Mouse (Mus musculus) T-cell, adult 2 months (primary cell): ENCODE measurements around the gene Olfr282.
A peak's percentile ranks its signal among the peaks of the same experiment; 100 is the strongest.
"Not testable (repeated sequence)": the region's sequence is repeated elsewhere in the genome, so short reads cannot be mapped to it uniquely, and the experiment has no call there.

ENCODE experiments used
- DNase-seq: peaks from one replicate; pipeline ENCODE4 v3.0.0; 2022; ENCODE audit warnings: low spot score

The Olfr282 gene

DNA sequence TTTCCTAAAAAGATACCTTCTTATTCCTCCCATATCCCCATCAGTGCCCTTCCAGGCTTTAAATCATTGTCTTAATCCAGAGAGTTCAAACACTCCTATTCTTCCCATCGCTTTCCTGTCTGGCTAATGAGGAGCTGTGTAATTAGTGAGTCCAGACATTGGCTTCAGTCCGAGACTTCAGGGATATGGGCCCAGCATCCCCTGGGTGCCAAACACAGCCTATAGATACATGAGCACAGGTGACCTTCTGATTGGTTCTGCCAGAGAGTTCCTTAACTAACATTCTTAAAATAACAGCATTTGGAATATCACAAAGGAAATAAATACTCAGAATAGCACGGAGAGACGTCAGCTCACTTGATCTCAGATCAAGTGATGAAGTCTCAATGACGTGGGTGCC is at the start of gene Olfr282:
Gene Olfr282, plus strand, starts transcription at position 301 of the 400 bp plus-strand sequence.
- not testable (repeated sequence) for DNase-seq

DNA sequence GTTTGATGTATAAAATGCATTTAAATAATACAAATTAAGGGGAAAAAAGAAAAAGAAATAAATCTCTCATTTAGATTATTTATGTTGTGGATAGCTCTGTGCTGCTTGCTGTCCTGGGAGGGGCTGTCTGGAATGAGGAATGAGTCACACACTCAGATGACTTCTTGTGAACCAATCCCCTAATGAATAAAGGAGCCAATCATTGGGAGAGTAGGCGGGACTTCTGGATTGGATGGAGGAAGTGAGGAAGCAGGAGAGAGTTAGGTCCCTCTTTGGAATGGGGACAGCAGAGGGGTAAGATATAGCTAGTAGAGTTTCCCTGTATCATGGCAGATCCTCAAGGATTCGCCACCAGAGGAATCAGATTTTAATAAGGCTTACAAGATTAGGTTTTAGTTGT is 43.4 kb upstream of the Olfr282 start:
- no peak for DNase-seq

DNA sequence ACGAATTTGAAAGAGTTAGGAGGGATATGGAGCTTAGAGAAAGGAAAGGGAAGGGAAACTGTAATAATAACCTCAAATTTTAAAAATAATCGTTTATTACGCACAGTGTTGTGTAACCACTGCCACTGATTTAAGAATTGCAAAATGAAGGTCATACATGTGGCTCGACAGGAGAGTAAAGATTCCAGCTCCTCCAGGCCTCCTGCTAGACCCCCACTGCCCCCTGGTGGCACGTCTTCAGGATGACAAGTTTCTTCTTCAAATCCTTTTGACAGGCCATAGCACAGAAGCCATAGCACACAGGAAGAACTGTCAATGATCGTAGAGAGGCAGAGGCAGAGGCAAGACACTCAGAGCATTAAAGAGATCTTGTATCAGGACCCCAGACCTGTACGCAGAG is 41.2 kb upstream of the Olfr282 start:
- DNase-seq, result peak; percentile 2

DNA sequence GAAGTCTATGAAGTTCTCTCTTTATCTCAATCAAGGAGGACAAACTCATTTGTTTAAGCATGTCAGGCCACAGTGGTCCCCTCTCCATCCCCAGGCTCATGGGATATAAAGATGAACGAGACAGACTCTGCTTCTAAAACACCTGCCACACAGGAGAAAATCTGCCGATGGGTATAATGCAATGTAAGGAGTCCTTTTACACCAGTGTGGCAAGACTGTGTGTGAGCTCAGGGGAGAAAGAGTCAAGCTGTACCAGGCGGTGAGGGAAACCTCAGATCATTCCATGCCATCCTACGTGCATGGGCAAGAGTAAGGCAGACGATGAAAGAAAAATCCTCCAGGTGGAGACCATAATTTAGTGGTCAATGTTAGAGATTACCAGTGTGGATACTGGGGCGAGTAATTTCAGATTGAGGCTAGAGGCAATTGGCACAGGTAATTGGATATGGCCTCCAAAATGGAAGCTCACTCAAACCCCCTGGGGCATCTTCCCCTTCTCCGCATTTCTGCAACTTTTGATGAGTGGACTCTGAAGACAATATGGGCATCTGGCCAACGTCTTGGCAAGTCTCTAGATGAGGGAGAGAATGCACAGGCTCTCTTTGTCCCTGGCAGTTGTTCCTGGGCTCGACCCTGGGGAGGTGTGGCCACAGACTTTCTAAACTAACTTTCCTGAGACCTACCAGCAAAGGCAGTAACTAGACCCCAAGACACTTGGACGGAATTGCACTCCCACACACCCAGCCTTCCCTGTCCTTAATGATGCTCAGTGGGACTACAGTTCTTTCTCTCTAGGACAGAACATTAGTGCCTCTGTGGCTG is 39.7 kb upstream of the Olfr282 start:
- DNase-seq, result no peak

DNA sequence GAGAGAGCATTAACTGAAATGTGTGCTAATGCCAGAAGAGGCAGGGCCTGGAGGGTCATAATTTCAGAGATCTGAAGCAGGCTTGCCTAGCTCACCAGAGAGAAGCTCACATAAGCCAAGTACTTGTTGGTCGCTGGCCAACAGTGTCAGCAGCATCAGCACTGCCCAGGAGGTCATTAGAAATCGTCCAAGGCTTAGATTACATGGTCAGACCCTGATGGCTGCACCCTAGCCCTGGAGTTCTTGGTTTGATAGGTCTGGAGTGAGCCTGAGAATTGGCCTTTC is 39.2 kb upstream of the Olfr282 start:
- DNase-seq, result no peak

DNA sequence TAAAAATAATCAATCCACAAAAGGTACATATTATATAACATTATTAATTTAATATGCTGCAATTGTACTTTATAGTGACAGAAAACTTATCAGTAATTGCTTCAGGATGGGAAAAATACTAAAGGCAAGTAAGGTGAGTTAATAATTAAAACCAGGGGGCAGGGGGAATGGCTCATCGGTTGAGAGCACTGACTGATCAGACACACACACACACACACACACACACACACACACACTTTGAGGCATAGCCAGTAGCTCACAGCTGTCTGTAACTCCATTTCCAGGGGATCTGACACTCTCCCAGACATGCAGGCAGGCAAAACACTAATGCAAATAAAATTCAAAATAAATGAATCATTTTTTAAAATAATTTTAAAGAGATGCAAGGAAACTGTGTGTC is 33.9 kb upstream of the Olfr282 start:
- no peak for DNase-seq

DNA sequence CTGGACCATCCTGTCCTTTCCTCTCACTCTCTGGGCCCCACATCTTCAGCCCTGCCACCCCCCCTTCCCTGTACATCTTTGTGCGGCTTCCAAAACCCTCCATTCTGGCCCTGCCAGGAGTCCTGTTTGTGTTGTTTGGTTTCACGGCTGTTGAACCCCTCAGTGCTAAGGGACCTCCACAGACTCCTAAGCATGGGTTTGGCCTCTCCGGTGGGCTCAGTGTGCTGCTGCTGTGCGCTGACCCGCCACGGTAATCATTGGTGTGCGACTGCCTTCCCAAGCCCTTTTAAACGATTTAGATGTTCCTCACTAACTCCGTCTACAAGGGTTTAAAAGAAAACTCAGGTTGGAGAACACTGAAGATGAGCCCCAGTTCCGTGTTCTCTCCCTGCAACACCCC is 28.7 kb upstream of the Olfr282 start:
- DNase-seq, result no peak

DNA sequence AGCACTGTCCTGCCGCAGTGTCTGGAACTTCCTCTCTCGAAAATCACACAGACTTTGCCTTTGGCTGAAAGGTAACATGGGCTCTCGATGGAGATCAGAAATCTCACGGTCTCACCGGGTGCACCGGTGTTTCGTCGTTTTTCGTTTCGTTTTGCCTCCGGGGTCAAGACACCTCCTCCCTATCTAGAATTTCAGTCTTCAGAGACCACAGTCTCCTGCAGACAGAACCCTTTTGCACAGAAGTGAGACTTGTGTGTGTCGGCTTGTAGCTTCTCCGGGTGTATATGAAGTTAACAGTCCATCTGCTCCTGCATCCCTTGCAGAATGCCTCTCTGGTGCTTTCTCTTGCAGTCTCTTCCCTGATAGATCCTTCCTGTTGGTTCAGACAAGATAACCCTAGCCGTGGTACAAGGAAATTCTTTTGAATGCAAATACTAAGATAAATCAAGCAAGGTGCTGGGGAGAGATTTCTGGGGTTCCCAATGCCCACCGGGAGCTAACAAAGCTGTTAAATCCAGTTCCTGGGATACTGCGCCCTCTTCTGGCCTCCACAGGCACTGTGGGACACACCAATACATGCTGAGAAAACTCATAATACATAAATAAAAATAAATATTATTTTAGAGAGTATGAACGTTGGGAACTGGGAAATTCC is 22.5 kb upstream of the Olfr282 start:
- DNase-seq, result no peak

DNA sequence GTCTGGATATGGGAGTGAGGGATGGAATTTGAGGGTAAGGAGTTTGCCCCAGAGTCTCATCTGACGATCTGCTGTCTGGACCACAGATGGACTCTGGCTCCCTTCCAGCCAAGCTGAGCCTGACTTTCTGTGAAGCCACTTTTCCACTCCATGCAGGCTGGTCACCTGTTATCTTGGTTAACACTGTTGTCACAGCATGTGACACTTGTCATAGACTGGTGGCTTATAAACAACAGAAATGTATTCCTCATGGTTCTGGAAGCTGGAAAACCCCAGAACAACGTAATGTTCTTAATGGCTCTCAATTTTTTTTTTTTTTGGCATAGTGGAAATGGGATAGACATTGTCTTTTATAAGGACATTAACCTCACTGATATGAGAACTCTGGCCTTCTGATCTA is 21.4 kb upstream of the Olfr282 start:
- DNase-seq, result no peak

DNA sequence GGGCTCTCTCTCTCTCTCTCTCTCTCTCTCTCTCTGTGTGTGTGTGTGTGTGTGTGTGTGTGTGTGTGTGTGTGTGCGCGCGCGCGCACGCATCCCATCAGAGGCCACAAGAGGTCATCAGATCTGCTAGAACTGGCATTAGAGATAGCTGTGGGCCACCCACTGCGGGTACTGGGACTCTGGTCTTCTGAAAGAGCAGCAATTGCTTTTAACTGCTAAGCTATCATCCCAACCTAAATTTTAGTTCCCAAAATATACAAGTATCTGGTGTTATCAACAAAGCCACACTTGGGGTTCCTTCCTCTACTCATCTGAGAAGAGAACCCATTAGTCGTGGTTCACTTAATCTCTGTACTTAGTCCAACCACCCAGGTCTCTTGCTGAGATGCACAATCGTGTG is 20.8 kb upstream of the Olfr282 start:
- DNase-seq, result no peak

DNA sequence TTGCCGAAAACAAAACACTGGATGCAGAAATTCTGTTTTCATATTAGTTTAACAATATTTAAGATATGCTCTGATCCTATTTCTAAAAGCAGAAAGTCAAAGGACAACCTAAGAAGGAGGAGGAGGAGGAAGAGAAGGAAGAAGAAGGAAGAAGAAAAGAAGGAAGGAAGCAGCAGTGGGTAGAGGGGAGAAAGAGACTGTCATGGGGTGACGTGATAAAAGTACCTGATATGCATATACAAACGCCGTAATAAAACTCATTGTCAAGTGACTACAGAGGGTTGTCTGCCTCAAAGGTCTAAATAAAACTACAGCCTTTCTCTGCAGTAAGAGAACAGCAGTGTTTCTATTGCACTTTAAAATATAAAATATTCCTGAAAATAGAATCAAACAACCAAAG is 15.0 kb upstream of the Olfr282 start:
- DNase-seq, result no peak

DNA sequence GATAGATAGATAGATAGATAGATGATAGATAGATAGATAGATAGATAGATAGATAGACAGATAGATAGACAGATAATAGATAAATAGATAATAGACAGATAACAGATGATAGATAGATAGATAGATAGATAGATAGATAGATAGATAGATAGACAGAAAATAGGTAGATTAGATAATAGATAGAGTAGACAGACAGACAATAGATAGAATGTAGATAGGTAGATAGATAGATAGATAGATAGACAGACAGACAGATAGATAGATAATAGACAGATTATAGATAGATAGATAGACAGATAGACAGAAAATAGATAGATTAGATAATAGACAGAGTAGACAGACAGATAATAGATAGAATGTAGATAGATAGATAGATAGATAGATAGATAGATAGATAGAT is 14.2 kb upstream of the Olfr282 start:
- not testable (repeated sequence) for DNase-seq

DNA sequence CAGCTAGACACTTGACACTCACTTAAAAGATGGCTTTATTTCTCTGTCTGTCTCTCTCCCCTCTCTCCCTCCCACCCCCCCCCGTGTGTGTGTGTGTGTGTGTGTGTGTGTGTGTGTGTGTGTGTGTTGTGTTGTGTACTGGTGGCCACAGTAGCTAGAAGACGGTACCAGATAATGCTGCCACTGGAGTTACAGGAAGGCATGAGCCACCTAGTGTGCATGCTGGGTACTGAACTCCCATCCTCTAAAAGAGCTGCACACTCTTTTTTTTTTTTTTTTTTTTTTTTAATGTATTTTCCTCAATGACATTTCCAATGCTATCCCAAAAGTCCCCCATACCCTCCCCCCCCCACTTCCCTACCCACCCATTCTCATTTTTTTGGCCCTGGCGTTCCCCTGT is 13.7 kb upstream of the Olfr282 start:
- not testable (repeated sequence) for DNase-seq

DNA sequence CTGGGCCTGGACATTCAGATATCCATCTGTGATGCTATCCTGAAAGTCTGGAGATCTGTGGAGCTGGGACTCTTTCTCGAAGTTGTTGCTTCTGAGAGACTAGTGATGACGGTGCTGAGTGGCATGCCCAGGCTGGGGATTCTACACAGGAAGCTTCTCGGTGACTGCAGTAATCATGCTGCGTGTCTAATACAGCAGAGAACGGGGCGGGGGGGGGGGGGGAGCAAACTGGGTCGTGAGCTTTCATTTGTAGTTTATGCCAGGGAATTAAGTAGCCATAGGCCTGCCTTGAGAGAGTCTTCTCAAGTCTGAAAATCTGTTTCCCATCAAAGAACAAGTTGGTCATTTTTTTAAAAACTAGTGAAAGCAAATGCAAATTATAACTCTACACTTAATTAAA is 12.9 kb upstream of the Olfr282 start:
- no peak for DNase-seq

DNA sequence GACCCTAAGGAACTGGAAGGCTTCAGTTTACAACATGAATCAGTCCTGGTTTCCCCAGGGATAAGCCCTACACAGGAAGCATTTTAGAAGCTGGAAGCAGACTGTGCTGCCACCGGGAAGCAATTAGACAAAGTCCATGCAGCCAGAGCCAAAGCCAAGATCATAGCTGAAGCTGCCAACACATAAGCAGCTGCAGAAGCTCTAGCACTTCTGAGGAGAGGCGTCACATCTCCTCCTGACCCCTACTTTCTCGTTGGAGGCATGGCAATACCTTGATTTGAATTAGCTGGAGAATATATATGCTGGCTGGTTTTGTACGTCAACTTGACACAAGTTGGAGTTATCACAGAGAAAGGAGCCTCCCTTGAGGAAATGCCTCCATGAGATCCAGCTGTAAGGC is 10.1 kb upstream of the Olfr282 start:
- no peak for DNase-seq

DNA sequence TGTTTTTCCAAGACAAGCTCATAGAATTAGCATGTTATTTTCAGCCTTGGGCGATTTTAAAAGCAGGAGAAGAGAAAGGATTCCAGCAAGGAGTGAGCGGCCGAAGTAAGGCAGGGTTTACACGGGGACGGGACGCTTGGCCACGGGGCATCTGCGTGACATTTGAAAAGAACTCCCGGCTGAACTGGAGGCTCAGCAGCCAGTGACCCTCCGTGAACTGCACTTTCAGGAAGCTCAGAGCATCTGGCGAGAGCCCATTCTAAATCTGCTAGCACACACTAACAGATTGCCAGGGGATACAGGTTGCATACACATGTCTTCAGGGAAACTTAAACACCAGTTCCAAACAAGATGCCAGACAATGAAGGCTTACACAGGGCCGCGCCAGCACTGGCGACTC is 6.7 kb upstream of the Olfr282 start:
- DNase-seq, result no peak

DNA sequence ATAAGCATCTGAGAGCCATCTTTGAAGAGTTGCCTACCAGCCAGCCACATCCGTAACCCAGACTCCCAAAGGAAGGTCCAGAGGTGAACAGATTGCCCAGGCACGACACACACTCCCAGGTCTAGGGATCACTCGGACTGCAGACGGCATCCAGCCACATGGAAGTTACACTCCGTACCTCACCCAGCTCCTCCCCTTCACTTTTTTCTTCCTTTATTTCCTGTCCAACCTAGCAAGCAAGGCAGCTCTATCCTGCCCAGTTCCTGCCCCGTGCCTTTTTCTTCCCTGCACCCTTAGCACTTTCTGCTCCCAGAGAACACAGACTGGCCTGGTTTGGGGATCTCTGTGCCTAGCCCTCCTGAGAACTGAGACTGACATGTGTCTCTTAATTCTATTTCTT is 6.3 kb upstream of the Olfr282 start:
- no peak for DNase-seq

DNA sequence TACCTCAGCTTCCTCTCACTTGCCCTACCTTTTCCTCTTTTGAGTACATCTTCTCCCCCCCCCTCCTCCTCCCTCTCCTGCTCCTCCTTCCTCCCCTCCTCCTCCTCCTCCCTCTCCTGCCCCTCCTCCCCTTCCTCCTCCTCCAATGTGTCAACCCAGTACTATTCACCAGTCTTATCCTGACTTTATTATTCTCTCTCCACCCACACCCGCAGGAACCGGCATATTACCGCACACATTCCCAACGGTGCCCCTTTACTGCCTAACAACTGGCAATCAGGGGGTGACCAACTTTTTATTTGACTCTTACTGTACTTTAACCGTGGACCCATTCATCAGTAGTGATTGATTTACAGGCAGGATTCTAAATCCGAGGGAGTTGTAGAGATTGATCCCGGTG is 5.8 kb upstream of the Olfr282 start:
- DNase-seq, result no peak

DNA sequence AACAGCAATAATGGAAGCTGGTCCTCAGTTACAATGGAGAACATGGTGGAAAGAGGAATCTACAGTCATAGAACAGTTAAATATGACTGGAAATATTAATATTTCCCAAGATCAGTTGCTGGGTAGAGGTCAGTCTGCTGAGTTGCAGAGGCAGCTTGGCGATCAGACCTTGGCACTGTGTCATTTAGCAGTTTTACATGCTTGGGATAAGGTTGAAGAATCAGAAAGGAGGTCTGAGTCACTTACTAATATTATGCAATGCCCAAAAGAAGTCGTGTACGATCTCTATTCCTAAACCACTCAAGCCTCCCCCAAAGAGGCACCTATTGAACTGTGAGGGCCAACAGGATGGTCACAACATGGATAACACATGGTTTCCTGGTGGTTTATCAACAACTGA is 13.5 kb downstream of the Olfr282 start:
- no peak for DNase-seq

DNA sequence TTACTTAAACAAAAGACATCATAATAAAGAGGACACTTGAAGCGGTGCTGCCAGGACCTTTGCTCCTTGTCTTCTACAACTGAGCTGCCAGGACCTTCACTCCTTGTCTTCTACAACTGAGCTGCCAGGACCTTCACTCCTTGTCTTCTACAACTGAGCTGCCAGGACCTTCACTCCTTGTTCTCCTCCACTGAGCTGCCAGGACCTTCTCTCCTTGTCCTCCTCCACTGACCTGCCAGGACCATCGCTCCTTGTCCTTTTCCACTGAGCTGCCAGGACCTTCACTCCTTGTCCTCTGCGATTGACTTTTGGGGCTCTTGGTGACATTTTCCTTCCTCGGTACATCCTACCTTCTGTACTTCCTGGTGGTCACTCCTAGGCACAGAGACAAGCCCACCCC is 17.5 kb downstream of the Olfr282 start:
- DNase-seq, result no peak

DNA sequence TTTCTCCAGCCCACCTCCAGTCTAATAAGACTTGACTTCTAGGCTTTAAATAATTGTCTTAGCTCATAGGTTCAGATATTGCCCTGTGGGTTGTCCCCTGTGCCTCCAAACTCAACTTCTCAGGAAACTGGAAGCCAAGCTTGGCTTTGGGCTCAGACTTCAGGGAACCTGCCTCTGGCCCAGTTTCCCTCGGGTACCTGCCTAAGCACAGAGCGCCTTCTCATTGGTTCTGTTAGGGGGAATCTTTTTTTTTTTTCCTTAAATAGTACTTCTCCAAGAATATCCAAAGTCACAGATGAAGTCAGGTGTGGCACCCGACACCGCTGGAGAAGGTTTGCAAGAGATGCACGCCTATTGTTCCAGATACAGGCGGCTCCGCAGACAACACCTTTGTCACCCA is 21.3 kb downstream of the Olfr282 start, which contains the start of gene Olfr281:
Gene Olfr281, plus strand, starts transcription at position 301 of the 400 bp plus-strand sequence.
- no peak for DNase-seq

DNA sequence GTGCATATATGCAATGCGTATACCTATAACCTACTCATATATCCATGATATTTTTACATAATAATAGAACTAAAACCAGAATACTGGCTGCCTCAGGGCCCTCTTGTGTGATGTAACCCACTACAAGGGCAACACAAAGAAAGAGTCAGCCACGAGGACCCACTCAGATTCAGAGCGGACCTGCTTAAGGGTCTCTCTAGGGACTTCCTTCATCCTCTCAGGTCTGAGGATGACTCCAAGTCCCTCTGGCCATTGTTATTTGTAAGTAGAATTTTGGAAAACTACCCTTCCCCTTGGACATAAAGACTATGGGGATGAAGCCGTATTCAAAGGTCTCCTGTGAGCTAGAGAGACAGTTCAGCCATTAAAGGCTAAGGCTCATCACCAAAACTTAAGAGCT is 38.6 kb downstream of the Olfr282 start, which contains the start of gene OR5BS1P:
Gene OR5BS1P, plus strand, starts transcription at position 301 of the 400 bp plus-strand sequence.
- DNase-seq, result no peak

DNA sequence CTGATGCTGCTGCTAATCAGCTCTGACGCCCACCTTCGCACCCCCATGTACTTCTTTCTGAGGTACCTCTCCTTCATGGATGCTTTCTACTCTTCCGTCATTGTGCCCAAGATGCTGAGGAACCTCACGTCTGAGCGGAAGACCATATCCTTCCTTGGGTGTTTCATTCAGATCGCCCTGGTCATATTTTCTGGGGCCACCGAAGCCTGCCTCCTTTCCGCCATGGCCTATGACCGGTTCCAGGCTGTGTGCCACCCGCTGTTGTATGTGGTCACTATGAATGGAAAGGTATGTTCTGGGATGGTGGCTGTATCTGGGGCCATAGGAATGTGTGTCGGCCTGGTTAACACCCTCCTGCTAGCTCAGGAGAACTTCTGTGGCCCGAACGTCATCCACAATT is 40.5 kb downstream of the Olfr282 start:
- no peak for DNase-seq

DNA sequence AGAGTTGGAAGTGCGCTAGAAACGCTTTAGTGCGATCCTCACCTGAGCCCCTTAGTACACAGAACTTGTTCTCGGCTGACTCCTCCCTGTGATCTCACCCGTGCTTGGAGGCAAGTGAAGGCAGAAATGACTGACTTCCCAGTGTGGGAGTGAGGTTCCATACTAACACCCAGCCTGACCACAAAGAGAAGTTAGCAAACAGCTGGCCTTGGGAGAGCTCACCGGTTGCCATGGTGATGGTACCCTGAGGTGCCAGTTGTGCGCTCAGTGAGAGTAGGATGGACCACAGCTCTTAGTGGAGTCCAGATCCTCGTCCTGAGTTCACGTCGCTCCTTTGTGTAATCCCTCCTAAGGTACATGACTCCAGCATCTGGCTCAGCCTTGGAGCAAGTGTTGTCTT is 43.9 kb downstream of the Olfr282 start:
- DNase-seq, result no peak
